Mouse (Mus musculus) NIH3T3 (cell line): ENCODE results near the gene Asb13.
A peak's percentile ranks its signal among the peaks of the same experiment; 100 is the strongest.

Source experiments
- DNase-seq: peaks from one replicate; pipeline ENCODE4 v3.0.0-alpha.2; 2012; ENCODE audit warnings: low read depth

Gene Asb13

DNA sequence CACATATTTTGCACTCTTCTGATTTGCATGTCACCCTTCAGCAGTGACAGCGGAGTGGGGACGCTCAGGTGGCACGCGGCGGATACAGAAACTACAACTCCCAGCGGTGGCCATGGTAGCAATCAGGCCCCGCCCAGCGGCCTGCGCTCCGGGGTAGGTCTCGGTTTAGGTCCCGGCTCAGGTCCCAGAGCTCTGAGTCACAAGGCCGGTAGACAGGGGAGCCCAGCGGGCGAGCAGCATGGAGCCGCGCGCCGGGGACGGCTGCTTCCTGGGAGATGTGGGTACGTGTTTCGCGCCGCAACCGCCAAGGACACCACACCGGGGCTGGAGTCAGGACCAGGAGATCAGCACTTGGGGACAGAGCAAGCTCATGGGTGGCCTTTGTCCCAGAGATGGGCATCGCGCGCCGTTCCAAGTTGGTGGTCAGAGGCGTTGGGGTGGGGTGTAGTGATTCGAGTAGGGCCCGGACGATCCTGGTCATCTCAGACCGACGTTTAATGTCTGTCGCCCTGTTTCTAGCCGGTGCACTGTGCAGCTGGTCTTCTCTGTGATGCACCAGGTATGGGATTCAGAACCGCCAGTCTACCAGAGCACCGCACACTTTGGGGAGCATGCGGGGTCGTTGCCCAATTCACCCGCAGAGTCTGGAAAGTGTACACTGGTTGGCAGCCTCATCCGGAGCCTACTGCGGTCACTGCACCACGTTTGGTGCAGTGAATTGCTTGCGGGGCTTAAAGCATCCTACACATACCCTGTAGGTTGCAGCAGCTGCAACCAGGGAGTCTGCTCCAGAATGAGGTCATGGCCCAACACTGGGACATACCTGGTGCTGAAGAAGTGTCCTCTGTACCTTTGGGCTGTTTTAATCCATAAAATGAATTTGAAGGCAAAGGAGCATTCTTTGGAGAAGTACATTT, at the start of gene Asb13:
Gene Asb13 (plus strand): TSS at position 138 of the 917 bp plus-strand sequence.
- peak; percentile 86 for DNase-seq

DNA sequence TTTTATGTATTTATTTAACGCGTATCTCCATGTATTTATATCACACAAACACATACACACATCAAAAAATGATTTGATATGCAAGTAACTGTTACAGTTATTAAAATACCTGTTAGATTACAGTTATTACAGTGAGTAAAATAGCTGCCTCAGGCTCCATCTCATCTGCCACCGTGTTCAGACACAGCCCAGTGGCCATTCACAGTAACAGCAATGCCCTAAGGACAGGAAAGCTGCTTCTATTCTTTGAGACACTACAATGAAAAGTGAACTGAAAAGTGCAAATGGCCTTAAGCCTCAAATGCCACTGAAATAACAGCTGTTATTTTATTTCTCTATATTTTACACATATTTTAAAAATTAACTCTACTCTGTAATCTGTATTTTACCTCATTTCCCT, 43.0 kb upstream of the Asb13 start:
- no peak for DNase-seq

- no peak for DNase-seq
Measured at GRCm38 (mm10) chr13:3594311-3594710, 39.5 kb upstream of the Asb13 start.

GRCm38 (mm10) chr13:3596232-3596631, 37.6 kb upstream of the Asb13 start:
- DNase-seq, result no peak

- no peak for DNase-seq
Measured at GRCm38 (mm10) chr13:3609780-3610117, 24.1 kb upstream of the Asb13 start.

DNA sequence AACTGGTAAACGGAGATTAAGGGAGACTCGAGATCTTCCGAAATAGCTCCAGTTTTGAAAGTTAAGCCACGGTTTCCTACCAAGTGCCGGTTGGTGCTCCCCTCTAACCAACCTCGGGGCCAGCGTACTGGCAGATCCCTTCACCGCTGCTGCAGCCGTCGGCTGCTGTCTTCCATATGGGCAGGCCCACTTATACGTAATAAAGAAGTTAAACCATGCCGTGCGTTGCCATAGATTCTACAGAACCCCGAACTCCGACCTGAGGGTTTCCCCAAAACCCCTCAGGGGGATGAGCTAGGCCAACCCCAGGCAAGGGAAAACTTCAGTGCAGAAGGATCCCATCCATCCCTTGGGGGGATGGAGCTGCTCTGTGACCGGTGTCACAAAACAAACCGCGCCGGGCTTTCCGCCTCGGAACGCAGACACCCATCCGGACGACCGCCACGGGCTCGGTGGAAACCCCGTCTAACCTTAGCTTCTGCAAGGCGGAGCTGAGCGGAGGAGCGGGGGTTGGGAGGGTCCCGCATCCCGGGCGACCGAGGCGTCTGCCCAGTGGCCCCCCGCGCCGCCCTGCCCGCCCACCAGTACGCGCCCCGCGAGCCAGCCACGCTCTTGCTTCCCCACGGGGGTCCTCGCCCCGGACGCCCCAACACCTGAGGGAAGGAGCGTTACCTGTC, 23.6 kb upstream of the Asb13 start:
- DNase-seq, result peak; percentile 55

GRCm38 (mm10) chr13:3610795-3611438, 22.9 kb upstream of the Asb13 start, which contains the start of gene Fam208b:
Gene Fam208b (minus strand): TSS chr13:3611108.
- DNase-seq, result peak; percentile 98

GRCm38 (mm10) chr13:3627139-3627538, 6.7 kb upstream of the Asb13 start:
- DNase-seq, result no peak

GRCm38 (mm10) chr13:3628102-3628501, 5.7 kb upstream of the Asb13 start:
- no peak for DNase-seq

DNA sequence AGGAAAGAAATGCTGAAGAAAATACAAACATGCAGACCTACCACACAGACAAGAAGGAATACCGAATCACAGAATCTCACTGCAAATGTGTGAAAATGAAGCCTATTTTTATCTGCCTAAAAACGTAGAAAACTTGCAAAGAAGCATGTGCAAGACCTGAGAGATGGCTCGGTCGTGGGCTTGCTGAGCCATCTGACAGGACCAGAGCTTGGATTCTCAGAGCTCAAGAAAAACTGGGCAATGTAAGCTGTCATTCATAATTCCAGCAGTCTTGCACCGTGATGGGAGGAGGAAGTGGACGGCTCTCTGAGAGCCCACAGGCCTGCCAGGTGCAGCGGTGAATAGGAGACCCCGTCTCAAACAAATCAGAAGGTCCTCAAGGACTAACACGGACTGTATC, 1.3 kb upstream of the Asb13 start:
- no peak for DNase-seq

- no peak for DNase-seq
Measured at GRCm38 (mm10) chr13:3633131-3633530, 701 bp upstream of the Asb13 start.

DNA sequence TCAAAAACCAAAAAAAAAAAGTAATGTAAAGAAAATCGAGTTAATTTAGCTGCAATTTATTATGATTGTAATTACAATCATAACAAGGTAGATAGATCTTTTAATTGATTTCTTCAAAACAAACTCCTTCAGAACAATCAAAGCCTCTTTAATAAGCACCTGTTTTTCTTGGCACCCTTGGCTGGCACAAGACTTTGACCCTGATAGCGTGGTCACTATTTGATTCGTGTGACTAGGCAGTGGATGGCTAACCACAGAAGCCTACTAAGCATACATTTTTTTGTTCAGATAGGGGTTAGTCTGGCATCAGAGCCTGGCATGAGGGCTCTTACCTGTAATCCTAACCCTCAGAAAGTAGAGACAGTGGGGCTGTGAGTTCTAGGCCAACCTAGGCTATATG, 1.2 kb downstream of the Asb13 start:
- no peak for DNase-seq

GRCm38 (mm10) chr13:3636797-3637196, 3.0 kb downstream of the Asb13 start:
- DNase-seq, result peak; percentile 31

- peak; percentile 42 for DNase-seq
Measured at GRCm38 (mm10) chr13:3642049-3642448, 8.2 kb downstream of the Asb13 start.

DNA sequence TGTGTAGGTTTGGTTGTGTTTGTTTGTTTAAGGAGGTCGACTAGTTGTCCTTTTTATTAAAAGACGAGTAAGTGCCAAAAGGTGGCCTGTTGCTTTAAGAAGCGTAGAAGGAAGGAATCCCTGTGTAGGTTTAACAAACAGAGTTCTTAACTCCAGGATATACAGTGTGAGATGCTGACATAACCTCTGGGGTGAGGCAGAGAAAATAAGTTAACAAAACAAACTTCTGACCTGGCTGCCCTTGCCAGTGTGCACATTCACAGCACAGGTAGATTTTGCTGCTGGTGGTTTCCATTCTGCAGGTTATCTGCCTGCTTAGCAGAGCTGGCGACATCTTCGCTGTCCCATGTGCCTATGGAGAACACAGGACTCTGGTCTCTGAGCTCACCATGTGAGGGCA, 8.7 kb downstream of the Asb13 start:
- no peak for DNase-seq

- no peak for DNase-seq
Measured at GRCm38 (mm10) chr13:3644871-3645270, 11.0 kb downstream of the Asb13 start.

DNA sequence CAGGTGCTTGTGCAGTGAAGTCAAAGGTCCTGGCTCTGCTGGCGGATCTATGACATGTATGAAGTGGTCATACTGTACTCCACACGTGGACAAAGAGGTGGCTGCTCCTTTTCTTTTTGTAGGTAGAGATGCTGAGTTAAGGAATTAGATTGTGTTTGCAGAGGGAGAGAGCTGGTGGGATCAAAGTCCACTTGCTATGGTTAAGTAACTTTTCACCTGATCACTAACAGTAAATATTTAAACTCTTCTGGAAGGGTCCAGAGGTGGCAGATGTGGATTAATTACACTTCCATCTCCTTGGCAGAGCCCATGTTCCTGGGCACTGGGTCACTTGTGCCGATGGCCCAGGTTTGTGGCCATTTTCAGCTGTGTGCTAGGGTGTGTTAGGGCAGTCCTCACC, 12.1 kb downstream of the Asb13 start:
- DNase-seq, result no peak

- DNase-seq, result no peak
Measured at GRCm38 (mm10) chr13:3646566-3646965, 12.7 kb downstream of the Asb13 start.

DNA sequence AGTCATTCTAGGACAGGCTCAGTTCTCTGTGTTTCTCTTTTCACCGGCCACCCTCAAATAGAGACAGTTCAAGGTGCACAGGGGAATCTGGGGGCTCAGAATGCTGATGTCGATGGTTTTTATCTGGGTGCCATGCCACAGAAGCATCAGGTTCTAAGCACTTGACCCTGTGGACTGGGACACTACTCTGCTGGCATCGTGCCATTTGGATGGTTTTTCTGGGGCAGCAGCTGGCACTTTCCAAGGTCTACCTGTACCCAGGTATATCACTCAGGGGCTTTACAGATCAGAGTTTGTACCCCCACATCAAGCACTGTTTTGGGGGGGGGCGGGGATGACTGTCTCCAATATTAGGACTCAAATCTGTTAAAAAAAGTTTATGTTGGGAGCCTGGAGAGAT, 16.7 kb downstream of the Asb13 start:
- DNase-seq, result no peak

DNA sequence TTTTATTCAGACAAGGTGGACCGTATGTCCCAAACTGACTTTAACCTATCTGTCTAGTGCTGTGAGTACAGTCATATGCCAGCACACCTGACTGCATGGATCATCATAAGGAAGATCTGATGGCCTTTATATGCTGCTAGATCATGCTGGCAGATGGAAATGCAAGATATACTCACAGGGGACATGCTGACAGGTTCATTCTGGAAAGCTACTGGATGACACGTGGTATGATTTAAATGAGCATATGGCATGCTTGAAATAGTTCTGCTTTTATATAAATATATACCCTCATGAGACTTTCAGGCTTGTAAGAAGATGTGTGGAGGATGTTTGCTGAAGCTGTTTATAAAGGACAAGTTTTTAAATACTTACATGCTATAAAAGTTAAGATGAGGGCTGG, 20.6 kb downstream of the Asb13 start:
- DNase-seq, result no peak

DNA sequence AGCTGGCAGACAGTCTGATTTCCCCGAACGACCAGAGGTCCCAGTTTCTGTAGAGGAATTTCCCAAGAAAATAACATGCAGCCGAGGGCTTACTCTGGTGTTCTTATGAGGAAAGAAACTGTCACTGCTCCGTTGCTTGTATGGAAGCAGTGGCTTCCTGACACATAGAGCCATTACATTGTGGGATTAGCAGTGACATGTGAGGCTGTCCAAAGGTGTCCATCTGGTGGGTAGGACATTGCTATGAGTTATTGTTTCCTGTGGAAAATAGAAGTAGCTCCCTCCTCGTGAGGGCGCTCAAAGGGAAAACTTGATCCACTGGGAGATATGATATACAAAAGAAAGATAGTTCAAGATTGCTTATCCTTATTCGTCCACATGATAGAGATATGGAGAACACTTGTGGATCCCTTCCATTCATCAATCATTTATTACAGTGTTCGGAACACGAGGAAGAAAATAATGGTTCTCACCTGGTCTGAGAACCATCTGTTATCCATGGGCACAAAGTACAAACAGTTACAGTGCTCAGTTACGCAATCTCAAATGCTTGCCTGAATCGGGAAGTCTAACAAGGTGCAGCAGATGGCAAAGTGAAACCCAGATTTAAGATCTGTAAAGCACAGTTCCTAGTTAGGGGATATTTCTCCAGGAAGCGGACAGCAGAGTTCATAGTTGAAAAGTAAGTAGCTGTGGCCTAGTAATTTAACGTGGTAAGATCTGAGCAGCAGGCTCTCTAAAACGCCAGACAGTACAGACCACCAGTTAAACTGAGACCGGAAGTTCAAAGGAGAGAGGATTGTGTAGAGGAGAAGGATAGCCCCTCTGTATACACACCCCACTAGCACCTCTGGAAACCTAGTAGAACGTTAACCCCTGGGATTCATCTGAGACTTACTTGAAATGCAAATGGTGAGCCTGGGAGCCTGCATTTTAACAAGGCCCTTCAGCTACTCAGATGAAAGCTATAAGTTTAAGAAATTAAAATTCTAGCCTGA, 25.6 kb downstream of the Asb13 start:
- no peak for DNase-seq

DNA sequence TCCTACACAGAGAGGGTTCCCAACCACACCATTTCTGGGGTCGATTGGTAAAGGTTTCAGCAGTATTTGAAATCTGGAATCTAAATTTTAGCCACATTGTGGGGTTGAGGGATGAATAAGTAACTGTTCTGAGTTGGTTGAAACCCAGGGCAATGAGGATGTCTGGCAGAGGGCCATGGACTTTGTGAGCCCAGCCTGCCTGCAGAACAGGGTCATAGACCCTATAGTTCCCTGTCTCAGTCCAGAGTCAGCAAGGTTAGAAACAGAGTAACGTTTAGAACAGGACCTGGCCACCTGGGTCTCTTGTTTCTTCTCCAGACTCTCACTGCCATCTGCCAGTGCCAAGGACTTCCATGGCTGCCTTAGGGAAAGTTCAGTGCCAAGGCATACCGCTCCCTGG, 30.4 kb downstream of the Asb13 start:
- DNase-seq, result no peak
